Mouse (Mus musculus): ENCODE data around the gene Zg16. TPM values are rescaled to one million over a fixed set of nuclear protein-coding genes. Genes with fewer than 3 reads are reported as not detected.

Gene Zg16
- polyA plus RNA-seq, 1 experiment from 2014 or later = 37.2 TPM

- Histone ChIP-seq H3K36me3 (ENCODE audit: control insufficient read depth, insufficient read depth, low read length) (peaks cover 7% of the 10 kb centered on the region), H3K4me3 (ENCODE audit: low read length) (peak overlapping the region; percentile 69), H3K4me1 (ENCODE audit: control insufficient read depth, insufficient read depth, low read length) (peaks cover 52% of the 10 kb centered on the region), H3K4me2 (ENCODE audit: low read depth, low read length) (peak overlapping the region; percentile 92), H3K9ac (ENCODE audit: low read depth, low read length) (peak overlapping the region; percentile 99), H3K27me3 (replicated peaks; ENCODE audit: control insufficient read depth, insufficient read depth, low read length) (no peaks in the 10 kb centered on the region), H3K27ac (ENCODE audit: low read length) (peak overlapping the region; percentile 95), H3K9me3 (ENCODE audit: control insufficient read depth, low read length) (no peaks in the 10 kb centered on the region)
- under 1% methylated on average over 30 of the region's 30 CpGs for whole genome bisulfite sequencing
- peak; percentile 45 for ATAC-seq
These were observed 62.2 kb downstream of the Zg16 start for GRCm38 (mm10) chr7:127024755-127025555.

GRCm38 (mm10) chr7:127023896-127024690, 63.0 kb downstream of the Zg16 start:
- H3K27me3 ChIP-seq (replicated peaks; ENCODE audit: control insufficient read depth, insufficient read depth, low read length) = no peaks in the 10 kb centered on the region
- H3K4me2 ChIP-seq (ENCODE audit: low read depth, low read length) = peak overlapping the region; percentile 92
- ATAC-seq = no peak
- no peaks in the 10 kb centered on the region for H3K9me3 ChIP-seq (ENCODE audit: control insufficient read depth, low read length)
- WGBS = 17% methylated on average over 19 of the region's 19 CpGs
- H3K9ac ChIP-seq (ENCODE audit: low read depth, low read length) = peak overlapping the region; percentile 99
- H3K36me3 ChIP-seq (ENCODE audit: control insufficient read depth, insufficient read depth, low read length) = peaks cover 7% of the 10 kb centered on the region
- peak overlapping the region; percentile 95; the same call in 1 of the 2 replicates for H3K27ac ChIP-seq (ENCODE audit: low read length)
- peak overlapping the region; percentile 69 for H3K4me3 ChIP-seq (ENCODE audit: low read length)
- peaks cover 61% of the 10 kb centered on the region for H3K4me1 ChIP-seq (ENCODE audit: control insufficient read depth, insufficient read depth, low read length)

- 75% methylated on average over 13 of the region's 13 CpGs for WGBS
- Histone ChIP-seq H3K9me3 (ENCODE audit: control insufficient read depth, low read length) (no peaks in the 10 kb centered on the region), H3K27me3 (replicated peaks; ENCODE audit: control insufficient read depth, insufficient read depth, low read length) (no peaks in the 10 kb centered on the region), H3K4me1 (ENCODE audit: control insufficient read depth, insufficient read depth, low read length) (peaks cover 67% of the 10 kb centered on the region), H3K4me3 (ENCODE audit: low read length) (peak overlapping the region; percentile 69), H3K9ac (ENCODE audit: low read depth, low read length) (peak overlapping the region; percentile 99), H3K4me2 (ENCODE audit: low read depth, low read length) (peak overlapping the region; percentile 92), H3K36me3 (ENCODE audit: control insufficient read depth, insufficient read depth, low read length) (peaks cover 7% of the 10 kb centered on the region), H3K27ac (ENCODE audit: low read length) (0 out of 2 replicates have a peak overlapping the region, but pooled peaks have one; percentile 29)
- no peak for ATAC-seq
These were observed 63.8 kb downstream of the Zg16 start for GRCm38 (mm10) chr7:127023272-127023691.

- ATAC-seq = no peak
- Histone ChIP-seq H3K4me1 (ENCODE audit: control insufficient read depth, insufficient read depth, low read length) (peaks cover 67% of the 10 kb centered on the region), H3K9ac (ENCODE audit: low read depth, low read length) (peak overlapping the region; percentile 99; the same call in 1 of the 2 replicates), H3K27me3 (replicated peaks; ENCODE audit: control insufficient read depth, insufficient read depth, low read length) (no peaks in the 10 kb centered on the region), H3K36me3 (ENCODE audit: control insufficient read depth, insufficient read depth, low read length) (peaks cover 7% of the 10 kb centered on the region), H3K27ac (ENCODE audit: low read length) (no peak overlapping the region), H3K4me2 (ENCODE audit: low read depth, low read length) (peak overlapping the region; percentile 92), H3K4me3 (ENCODE audit: low read length) (peak overlapping the region; percentile 69; the same call in 1 of the 2 replicates), H3K9me3 (ENCODE audit: control insufficient read depth, low read length) (no peaks in the 10 kb centered on the region)
- WGBS = 89% methylated on average over 6 of the region's 7 CpGs
These were observed 64.4 kb downstream of the Zg16 start for GRCm38 (mm10) chr7:127022528-127023271.

GRCm38 (mm10) chr7:127021563-127022527, 65.3 kb downstream of the Zg16 start:
- no peak for ATAC-seq
- Histone ChIP-seq H3K27me3 (replicated peaks; ENCODE audit: control insufficient read depth, insufficient read depth, low read length) (no peaks in the 10 kb centered on the region), H3K36me3 (ENCODE audit: control insufficient read depth, insufficient read depth, low read length) (peaks cover 7% of the 10 kb centered on the region), H3K9me3 (ENCODE audit: control insufficient read depth, low read length) (no peaks in the 10 kb centered on the region), H3K27ac (ENCODE audit: low read length) (peak overlapping the region; percentile 68), H3K4me3 (ENCODE audit: low read length) (peak overlapping the region; percentile 53), H3K4me2 (ENCODE audit: low read depth, low read length) (peak overlapping the region; percentile 83), H3K4me1 (ENCODE audit: control insufficient read depth, insufficient read depth, low read length) (peaks cover 67% of the 10 kb centered on the region), H3K9ac (ENCODE audit: low read depth, low read length) (peak overlapping the region; percentile 71)
- 41% methylated on average over 5 of the region's 5 CpGs for whole genome bisulfite sequencing

GRCm38 (mm10) chr7:127020901-127021562, 66.1 kb downstream of the Zg16 start, which contains the start of the genes Gm42742 and Prrt2:
Gm42742 (minus strand) TSS chr7:127021097.
Prrt2 (minus strand) TSS chr7:127021211.
- Histone ChIP-seq H3K9me3 (ENCODE audit: control insufficient read depth, low read length) (no peaks in the 10 kb centered on the region), H3K4me2 (ENCODE audit: low read depth, low read length) (peak within 1 kb of the TSS; percentile 83), H3K27ac (ENCODE audit: low read length) (peak within 1 kb of the TSS; percentile 68), H3K36me3 (ENCODE audit: control insufficient read depth, insufficient read depth, low read length) (peaks cover 7% of the 10 kb centered on the region), H3K27me3 (replicated peaks; ENCODE audit: control insufficient read depth, insufficient read depth, low read length) (no peaks in the 10 kb centered on the region), H3K4me3 (ENCODE audit: low read length) (peak within 1 kb of the TSS; percentile 53), H3K4me1 (ENCODE audit: control insufficient read depth, insufficient read depth, low read length) (peaks cover 67% of the 10 kb centered on the region), H3K9ac (ENCODE audit: low read depth, low read length) (peak within 1 kb of the TSS; percentile 71)
- no peak for ATAC-seq
- 1% methylated on average over 35 of the region's 37 CpGs for WGBS

- peak overlapping the region; percentile 71 for H3K9ac ChIP-seq (ENCODE audit: low read depth, low read length)
- H3K9me3 ChIP-seq (ENCODE audit: control insufficient read depth, low read length) = no peaks in the 10 kb centered on the region
- ATAC-seq = no peak
- no peaks in the 10 kb centered on the region for H3K27me3 ChIP-seq (replicated peaks; ENCODE audit: control insufficient read depth, insufficient read depth, low read length)
- peak overlapping the region; percentile 83 for H3K4me2 ChIP-seq (ENCODE audit: low read depth, low read length)
- WGBS = 31% methylated on average over 5 of the region's 5 CpGs
- peaks cover 7% of the 10 kb centered on the region for H3K36me3 ChIP-seq (ENCODE audit: control insufficient read depth, insufficient read depth, low read length)
- peaks cover 72% of the 10 kb centered on the region for H3K4me1 ChIP-seq (ENCODE audit: control insufficient read depth, insufficient read depth, low read length)
- H3K27ac ChIP-seq (ENCODE audit: low read length) = peak overlapping the region; percentile 68
- peak overlapping the region; percentile 53 for H3K4me3 ChIP-seq (ENCODE audit: low read length)
These were observed 66.6 kb downstream of the Zg16 start for GRCm38 (mm10) chr7:127020491-127020890.

GRCm38 (mm10) chr7:127020031-127020430, 67.1 kb downstream of the Zg16 start:
- H3K36me3 ChIP-seq (ENCODE audit: control insufficient read depth, insufficient read depth, low read length) = peaks cover 11% of the 10 kb centered on the region
- H3K27ac ChIP-seq (ENCODE audit: low read length) = peak overlapping the region; percentile 68
- H3K4me3 ChIP-seq (ENCODE audit: low read length) = peak overlapping the region; percentile 53
- H3K27me3 ChIP-seq (replicated peaks; ENCODE audit: control insufficient read depth, insufficient read depth, low read length) = no peaks in the 10 kb centered on the region
- ATAC-seq = no peak
- 66% methylated on average over 3 of the region's 3 CpGs for WGBS
- peaks cover 77% of the 10 kb centered on the region for H3K4me1 ChIP-seq (ENCODE audit: control insufficient read depth, insufficient read depth, low read length)
- peak overlapping the region; percentile 71 for H3K9ac ChIP-seq (ENCODE audit: low read depth, low read length)
- H3K4me2 ChIP-seq (ENCODE audit: low read depth, low read length) = peak overlapping the region; percentile 83
- no peaks in the 10 kb centered on the region for H3K9me3 ChIP-seq (ENCODE audit: control insufficient read depth, low read length)

All from intestine, embryonic 16.5 days (tissue).